In the genomic region with DNA sequence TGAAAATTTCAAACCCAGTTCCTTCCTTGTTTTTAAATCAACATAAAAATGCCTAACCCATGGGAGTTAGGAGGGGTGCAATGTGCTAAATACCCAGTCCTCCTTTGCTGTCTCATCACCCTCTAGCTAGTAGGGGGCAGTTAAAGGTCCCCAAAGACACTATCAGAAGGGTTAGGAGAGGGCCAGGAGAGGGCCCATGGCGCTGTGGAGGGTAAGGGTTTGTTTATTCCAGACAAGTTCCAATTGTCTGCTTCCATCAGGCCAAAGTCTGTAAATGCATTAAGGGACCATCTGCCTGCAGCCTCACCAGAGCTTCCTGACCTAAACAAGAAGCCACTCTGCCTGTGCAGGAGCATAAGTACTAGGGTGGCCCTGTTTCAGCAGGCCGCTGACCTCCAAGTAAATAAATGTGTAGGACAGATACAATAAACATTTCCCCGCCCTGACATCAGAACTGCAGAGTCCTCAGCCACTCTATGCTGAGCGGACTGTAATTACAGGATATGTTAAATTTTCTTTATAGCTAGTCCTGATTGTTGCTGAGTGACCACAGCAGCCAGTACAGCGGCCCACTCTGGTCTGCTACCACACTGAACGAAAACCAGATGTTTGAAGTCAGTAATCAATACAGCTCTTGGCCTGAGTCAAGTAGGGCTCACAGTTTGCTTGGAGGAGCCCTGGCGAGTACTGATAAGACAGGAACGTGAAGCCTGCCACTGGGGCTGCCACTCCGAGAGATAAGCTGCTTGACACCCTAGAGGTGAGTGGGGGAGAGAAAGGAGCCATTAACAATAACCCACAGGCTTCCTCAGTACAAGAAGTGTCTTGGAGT, we compare ENCODE assay signal across 9 mouse cellular contexts.
DNase-seq lines count a peak whose midpoint lies in the region; ATAC-seq and TF ChIP-seq lines count a peak whose summit lies in the region.
"Had no signal": no experiment of that assay in that cellular context is flagged by ENCODE, and none has a peak within 500 bp of the region (broad histone marks: within the 10 kb centered on the region; RNA-seq: fewer than 3 reads in every experiment).

No protein-coding gene starts in this region.

- H3K27me3 ChIP-seq in lung, postnatal 0 days (replicated peaks; ENCODE audit: insufficient read depth, low read length), result no peaks in the 10 kb centered on the region

- no peaks in the 10 kb centered on the region for H3K9me3 ChIP-seq in lung, postnatal 0 days (ENCODE audit: low read length)

- ATAC-seq in lung, postnatal 0 days, result peak; percentile 23
- peak; percentile 28 to 77; a peak in 3 of 4 replicates for ATAC-seq in hematopoietic stem cell, adult 5-6 weeks (replicated peaks in 1 of 2; ENCODE audit: insufficient read depth in 1 of 2, low FRiP score in 2 of 2, low TSS enrichment in 1 of 2, low read depth in 1 of 2, poor library complexity in 2 of 2, severe bottlenecking in 2 of 2)

- H3K4me2 ChIP-seq in lung, postnatal 0 days (replicated peaks; ENCODE audit: low read depth, low read length), result no peak overlapping the region

- TF ChIP-seq EP300 in lung, postnatal 0 days (IDR thresholded peaks at IDR 0.05), result no peak

- WGBS in lung, postnatal 0 days, result 22% methylated on average over 9 of the region's 9 CpGs

- TF ChIP-seq CTCF in lung, postnatal 0 days (IDR thresholded peaks at IDR 0.05), result no peak

- H3K9ac ChIP-seq in lung, postnatal 0 days (replicated peaks; ENCODE audit: low read depth), result no peak overlapping the region

- DNase-seq in lung, postnatal 0 days (ENCODE audit: low spot score), result no peak
- no peak for DNase-seq in lung, postnatal 14 days
- peak; percentile 45 for DNase-seq in embryo, embryonic 10.5 days (ENCODE audit: low spot score)
- peak; percentile 37 to 40 for DNase-seq in spleen, postnatal 14 days (ENCODE audit: low spot score in 2 of 2)
- DNase-seq in cerebellum, adult 9-11 months, result no peak
- no peak for DNase-seq in gastrocnemius, postnatal 10 days
- DNase-seq in kidney, postnatal 25 days, result no peak
- DNase-seq: kidney, postnatal 10 days had no signal

- 0 out of 2 replicates have a peak, but pooled peaks cover 5% of the 10 kb centered on the region for H3K4me1 ChIP-seq in lung, postnatal 0 days (ENCODE audit: insufficient read depth, low read depth, low read length)

- no peaks in the 10 kb centered on the region for H3K36me3 ChIP-seq in lung, postnatal 0 days (ENCODE audit: insufficient read depth, low read length)

- no peak overlapping the region for H3K4me3 ChIP-seq in lung, postnatal 0 days (ENCODE audit: low read depth, low read length)

- no peak overlapping the region for H3K27ac ChIP-seq in lung, postnatal 0 days (ENCODE audit: low read length)

Comparison
In these comparisons a context has a peak if more than half of its experiments do, and no peak if none do; other contexts are left out.
1. DNase-seq: peak in embryo, embryonic 10.5 days (single experiment) and spleen, postnatal 14 days (2 of 2); none in lung, postnatal 0 days (single experiment), lung, postnatal 14 days (single experiment), cerebellum, adult 9-11 months (single experiment), gastrocnemius, postnatal 10 days (single experiment) and kidney, postnatal 25 days (0 of 2).